Comparison of ENCODE assay signal across 7 mouse cellular contexts in genomic region chr6:31938216-31938814, GRCm38 (mm10).
DNase-seq lines count a peak whose midpoint lies in the region; ATAC-seq and TF ChIP-seq lines count a peak whose summit lies in the region.

No protein-coding gene starts in this region.

- WGBS in kidney, adult 2 months, result 6% methylated on average over 20 of the region's 20 CpGs
- WGBS in limb, embryonic 12.5 days, result 5% methylated on average over 20 of the region's 20 CpGs
- WGBS in midbrain, embryonic 15.5 days, result 5% methylated on average over 20 of the region's 20 CpGs

- H3K4me2 ChIP-seq in limb, embryonic 12.5 days, result peak overlapping the region; percentile 63
- peak overlapping the region; percentile 85 for H3K4me2 ChIP-seq in midbrain, embryonic 15.5 days

- 0 out of 2 replicates have a peak overlapping the region, but pooled peaks have one; percentile 9 for H3K9ac ChIP-seq in limb, embryonic 12.5 days (replicated peaks)
- H3K9ac ChIP-seq in midbrain, embryonic 15.5 days, result peak overlapping the region; percentile 53

- H3K36me3 ChIP-seq in kidney, adult 2 months (ENCODE audit: control insufficient read depth, insufficient read depth, low read length), result no peaks in the 10 kb centered on the region
- no peaks in the 10 kb centered on the region for H3K36me3 ChIP-seq in limb, embryonic 12.5 days
- H3K36me3 ChIP-seq in midbrain, embryonic 15.5 days (replicated peaks), result no peaks in the 10 kb centered on the region

- H3K27me3 ChIP-seq in kidney, adult 2 months (replicated peaks; ENCODE audit: control insufficient read depth, insufficient read depth, low read length), result no peaks in the 10 kb centered on the region
- H3K27me3 ChIP-seq in limb, embryonic 12.5 days, result peaks cover 30% of the 10 kb centered on the region
- no peaks in the 10 kb centered on the region for H3K27me3 ChIP-seq in midbrain, embryonic 15.5 days (replicated peaks)

- peak; percentile 89 for DNase-seq in adrenal gland, postnatal 10 days
- DNase-seq in embryo, embryonic 11 days, result peak; percentile 92
- DNase-seq in kidney, adult 2 months, result peak; percentile 69
- DNase-seq in spleen, postnatal 10 days (ENCODE audit: low spot score in 2 of 2), result peak; percentile 41 to 79

- peak; percentile 81 for TF ChIP-seq CTCF in kidney, adult 2 months (conservative IDR thresholded peaks at IDR 0.05; ENCODE audit: insufficient read depth, insufficient read length, low read depth, low read length)

- H3K4me1 ChIP-seq in kidney, adult 2 months (ENCODE audit: control insufficient read depth, insufficient read depth, low read length), result no peaks in the 10 kb centered on the region
- peaks cover 15% of the 10 kb centered on the region for H3K4me1 ChIP-seq in limb, embryonic 12.5 days (replicated peaks)
- peaks cover 15% of the 10 kb centered on the region for H3K4me1 ChIP-seq in midbrain, embryonic 15.5 days

- no peak for TF ChIP-seq POLR2A in kidney, adult 2 months (IDR thresholded peaks at IDR 0.05; ENCODE audit: low read depth, low read length)

- peak; percentile 67 for ATAC-seq in granulocyte monocyte progenitor cell, adult 5-6 weeks (replicated peaks; ENCODE audit: poor library complexity, severe bottlenecking)
- no peak for ATAC-seq in limb, embryonic 12.5 days (ENCODE audit: insufficient number of reproducible peaks, insufficient read depth, low FRiP score, low TSS enrichment, low read depth)
- ATAC-seq in midbrain, embryonic 15.5 days (replicated peaks), result peak; percentile 87

- no peak overlapping the region for H3K27ac ChIP-seq in kidney, adult 2 months (ENCODE audit: insufficient read depth, low read depth, low read length)
- no peak overlapping the region for H3K27ac ChIP-seq in limb, embryonic 12.5 days
- peak overlapping the region; percentile 76 for H3K27ac ChIP-seq in midbrain, embryonic 15.5 days

- H3K4me3 ChIP-seq in kidney, adult 2 months (ENCODE audit: insufficient read depth, low read depth, low read length), result peak overlapping the region; percentile 41
- peak overlapping the region; percentile 32 for H3K4me3 ChIP-seq in limb, embryonic 12.5 days (replicated peaks)
- H3K4me3 ChIP-seq in midbrain, embryonic 15.5 days, result peak overlapping the region; percentile 47

- no peaks in the 10 kb centered on the region for H3K9me3 ChIP-seq in limb, embryonic 12.5 days
- no peaks in the 10 kb centered on the region for H3K9me3 ChIP-seq in midbrain, embryonic 15.5 days
